Mouse (Mus musculus): ENCODE measurements around the gene Mfn1. TPM values are rescaled to one million over a fixed set of nuclear protein-coding genes. Genes with fewer than 3 reads are reported as not detected.

The Mfn1 gene
- polyA plus RNA-seq, 1 experiment from 2014 or later, result 65.5 TPM

- H3K9me3 ChIP-seq (ENCODE audit: control insufficient read depth, low read length), result no peaks in the 10 kb centered on the region
- WGBS, result 71% methylated on average over 11 of the region's 11 CpGs
- 0 out of 4 replicates have a peak, but pooled peaks cover 0 to 2% of the 10 kb centered on the region in 2 experiments for H3K4me1 ChIP-seq (ENCODE audit: control insufficient read depth in 2 of 2, insufficient read depth in 2 of 2, low read length in 2 of 2)
- no peak within 1 kb of the TSS for H3K4me3 ChIP-seq (ENCODE audit: control insufficient read depth in 1 of 2, insufficient read depth in 1 of 2, low read depth in 1 of 2, low read length in 2 of 2)
- ATAC-seq (ENCODE audit: insufficient number of reproducible peaks, insufficient read depth, low FRiP score, low read depth), result no peak
- H3K36me3 ChIP-seq (ENCODE audit: control insufficient read depth, insufficient read depth, low read length), result no peaks in the 10 kb centered on the region
- no peak within 1 kb of the TSS for H3K27ac ChIP-seq (replicated peaks in 1 of 2; ENCODE audit: control insufficient read depth in 1 of 2, insufficient read depth in 1 of 2, low read depth in 2 of 2, low read length in 2 of 2)
- no peak within 1 kb of the TSS for H3K4me2 ChIP-seq (ENCODE audit: low read length)
- H3K27me3 ChIP-seq (ENCODE audit: control insufficient read depth, insufficient read depth, low read length), result 0 out of 2 replicates have a peak, but pooled peaks cover 3% of the 10 kb centered on the region
- no peak within 1 kb of the TSS for H3K9ac ChIP-seq (ENCODE audit: low read length)
Measured at GRCm38 (mm10) chr3:32492097-32493090, 36.9 kb upstream of the Mfn1 start, which contains the start of gene Kcnmb3. Gene Kcnmb3 (minus strand): TSS chr3:32492231.

- H3K27me3 ChIP-seq (ENCODE audit: control insufficient read depth, insufficient read depth, low read length), result 0 out of 2 replicates have a peak, but pooled peaks cover 3% of the 10 kb centered on the region
- no peak overlapping the region for H3K9ac ChIP-seq (ENCODE audit: low read length)
- 80% methylated on average over 8 of the region's 8 CpGs for WGBS
- no peak overlapping the region for H3K4me3 ChIP-seq (ENCODE audit: control insufficient read depth in 1 of 2, insufficient read depth in 1 of 2, low read depth in 1 of 2, low read length in 2 of 2)
- H3K4me1 ChIP-seq (ENCODE audit: control insufficient read depth in 2 of 2, insufficient read depth in 2 of 2, low read length in 2 of 2), result 0 out of 4 replicates have a peak, but pooled peaks cover 0 to 2% of the 10 kb centered on the region in 2 experiments
- no peak overlapping the region for H3K4me2 ChIP-seq (ENCODE audit: low read length)
- no peaks in the 10 kb centered on the region for H3K36me3 ChIP-seq (ENCODE audit: control insufficient read depth, insufficient read depth, low read length)
- H3K27ac ChIP-seq (replicated peaks in 1 of 2; ENCODE audit: control insufficient read depth in 1 of 2, insufficient read depth in 1 of 2, low read depth in 2 of 2, low read length in 2 of 2), result no peak overlapping the region
- no peak for ATAC-seq (ENCODE audit: insufficient number of reproducible peaks, insufficient read depth, low FRiP score, low read depth)
- no peaks in the 10 kb centered on the region for H3K9me3 ChIP-seq (ENCODE audit: control insufficient read depth, low read length)
Measured at GRCm38 (mm10) chr3:32494387-32495087, 34.7 kb upstream of the Mfn1 start.

GRCm38 (mm10) chr3:32495088-32495770, 34.0 kb upstream of the Mfn1 start:
- 75% methylated on average over 8 of the region's 8 CpGs for WGBS
- Histone ChIP-seq H3K27me3 (ENCODE audit: control insufficient read depth, insufficient read depth, low read length) (0 out of 2 replicates have a peak, but pooled peaks cover 3% of the 10 kb centered on the region), H3K27ac (replicated peaks in 1 of 2; ENCODE audit: control insufficient read depth in 1 of 2, insufficient read depth in 1 of 2, low read depth in 2 of 2, low read length in 2 of 2) (no peak overlapping the region), H3K36me3 (ENCODE audit: control insufficient read depth, insufficient read depth, low read length) (no peaks in the 10 kb centered on the region), H3K9ac (ENCODE audit: low read length) (no peak overlapping the region), H3K4me1 (ENCODE audit: control insufficient read depth in 2 of 2, insufficient read depth in 2 of 2, low read length in 2 of 2) (0 out of 4 replicates have a peak, but pooled peaks cover 0 to 2% of the 10 kb centered on the region in 2 experiments), H3K4me2 (ENCODE audit: low read length) (no peak overlapping the region), H3K4me3 (ENCODE audit: control insufficient read depth in 1 of 2, insufficient read depth in 1 of 2, low read depth in 1 of 2, low read length in 2 of 2) (no peak overlapping the region), H3K9me3 (ENCODE audit: control insufficient read depth, low read length) (no peaks in the 10 kb centered on the region)
- ATAC-seq (ENCODE audit: insufficient number of reproducible peaks, insufficient read depth, low FRiP score, low read depth), result no peak

DNA sequence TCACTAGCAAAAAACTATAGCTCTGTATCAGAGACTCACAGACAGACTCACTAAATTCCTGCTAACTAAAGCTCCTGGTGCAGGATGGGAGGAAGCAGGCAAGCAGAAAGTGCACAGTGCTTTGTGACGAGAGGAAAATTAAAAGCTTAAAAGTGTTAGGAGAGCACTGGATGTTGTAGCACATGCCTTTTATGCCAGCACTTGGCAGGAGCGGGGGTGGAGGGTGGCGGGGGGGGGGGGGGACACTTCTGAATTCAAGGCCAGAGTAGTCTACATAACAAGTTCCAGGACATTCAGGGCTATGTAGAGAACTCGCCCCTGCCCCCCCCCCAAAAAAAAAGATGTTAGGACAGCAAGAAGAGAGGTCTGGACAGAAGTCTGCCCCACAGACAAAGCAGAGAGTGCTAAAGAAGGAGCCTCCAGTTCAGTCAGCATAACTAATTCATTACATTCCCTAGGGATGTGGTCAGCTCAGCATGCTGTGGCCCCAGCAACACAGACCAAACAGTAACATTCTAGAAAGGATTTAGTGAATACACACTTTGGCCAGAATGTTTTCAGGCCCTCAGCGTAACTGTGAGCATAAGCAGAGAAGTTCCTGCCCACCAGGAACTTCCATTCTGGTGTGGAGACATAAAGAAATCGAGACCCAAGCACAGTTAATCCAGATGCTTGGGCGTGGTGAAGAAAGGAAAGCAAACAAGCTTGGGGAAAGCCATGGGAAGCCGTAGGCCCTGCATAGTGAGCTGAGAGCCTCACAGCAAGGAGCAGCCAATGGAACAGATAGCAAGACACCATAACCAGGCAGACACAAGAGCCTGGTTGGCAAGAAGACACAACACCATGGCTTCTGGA, 33.2 kb upstream of the Mfn1 start:
- Histone ChIP-seq H3K36me3 (ENCODE audit: control insufficient read depth, insufficient read depth, low read length) (no peaks in the 10 kb centered on the region), H3K4me3 (ENCODE audit: control insufficient read depth in 1 of 2, insufficient read depth in 1 of 2, low read depth in 1 of 2, low read length in 2 of 2) (no peak overlapping the region), H3K9ac (ENCODE audit: low read length) (no peak overlapping the region), H3K4me1 (ENCODE audit: control insufficient read depth in 2 of 2, insufficient read depth in 2 of 2, low read length in 2 of 2) (0 out of 4 replicates have a peak, but pooled peaks cover 0 to 2% of the 10 kb centered on the region in 2 experiments), H3K4me2 (ENCODE audit: low read length) (no peak overlapping the region), H3K27me3 (ENCODE audit: control insufficient read depth, insufficient read depth, low read length) (no peaks in the 10 kb centered on the region), H3K9me3 (ENCODE audit: control insufficient read depth, low read length) (no peaks in the 10 kb centered on the region), H3K27ac (replicated peaks in 1 of 2; ENCODE audit: control insufficient read depth in 1 of 2, insufficient read depth in 1 of 2, low read depth in 2 of 2, low read length in 2 of 2) (no peak overlapping the region)
- 45% methylated on average over 8 of the region's 8 CpGs for WGBS
- ATAC-seq (ENCODE audit: insufficient number of reproducible peaks, insufficient read depth, low FRiP score, low read depth), result no peak

- Histone ChIP-seq H3K36me3 (ENCODE audit: control insufficient read depth, insufficient read depth, low read length) (no peaks in the 10 kb centered on the region), H3K27me3 (ENCODE audit: control insufficient read depth, insufficient read depth, low read length) (no peaks in the 10 kb centered on the region), H3K4me2 (ENCODE audit: low read length) (no peak overlapping the region), H3K4me3 (ENCODE audit: control insufficient read depth in 1 of 2, insufficient read depth in 1 of 2, low read depth in 1 of 2, low read length in 2 of 2) (no peak overlapping the region), H3K27ac (replicated peaks in 1 of 2; ENCODE audit: control insufficient read depth in 1 of 2, insufficient read depth in 1 of 2, low read depth in 2 of 2, low read length in 2 of 2) (no peak overlapping the region), H3K9me3 (ENCODE audit: control insufficient read depth, low read length) (no peaks in the 10 kb centered on the region), H3K9ac (ENCODE audit: low read length) (no peak overlapping the region), H3K4me1 (ENCODE audit: control insufficient read depth in 2 of 2, insufficient read depth in 2 of 2, low read length in 2 of 2) (0 out of 4 replicates have a peak, but pooled peaks cover 0 to 2% of the 10 kb centered on the region in 2 experiments)
- 100% methylated on average over 1 of the region's 1 CpGs for WGBS
- ATAC-seq (ENCODE audit: insufficient number of reproducible peaks, insufficient read depth, low FRiP score, low read depth), result no peak
Measured at GRCm38 (mm10) chr3:32496711-32497070, 32.6 kb upstream of the Mfn1 start.

GRCm38 (mm10) chr3:32500346-32500745, 28.9 kb upstream of the Mfn1 start:
- no peak overlapping the region for H3K9ac ChIP-seq (ENCODE audit: low read length)
- H3K4me3 ChIP-seq (ENCODE audit: control insufficient read depth in 1 of 2, insufficient read depth in 1 of 2, low read depth in 1 of 2, low read length in 2 of 2), result no peak overlapping the region
- H3K4me1 ChIP-seq (ENCODE audit: control insufficient read depth in 2 of 2, insufficient read depth in 2 of 2, low read length in 2 of 2), result 0 out of 4 replicates have a peak, but pooled peaks cover 0 to 2% of the 10 kb centered on the region in 2 experiments
- no peak overlapping the region for H3K27ac ChIP-seq (replicated peaks in 1 of 2; ENCODE audit: control insufficient read depth in 1 of 2, insufficient read depth in 1 of 2, low read depth in 2 of 2, low read length in 2 of 2)
- 82% methylated on average over 2 of the region's 2 CpGs for WGBS
- H3K9me3 ChIP-seq (ENCODE audit: control insufficient read depth, low read length), result no peaks in the 10 kb centered on the region
- no peaks in the 10 kb centered on the region for H3K36me3 ChIP-seq (ENCODE audit: control insufficient read depth, insufficient read depth, low read length)
- no peaks in the 10 kb centered on the region for H3K27me3 ChIP-seq (ENCODE audit: control insufficient read depth, insufficient read depth, low read length)
- H3K4me2 ChIP-seq (ENCODE audit: low read length), result no peak overlapping the region
- no peak for ATAC-seq (ENCODE audit: insufficient number of reproducible peaks, insufficient read depth, low FRiP score, low read depth)

Measured in heart, embryonic 14.5 days (tissue).